Mouse (Mus musculus) CH12.LX (cell line): ENCODE results near the gene Kat7.

Experiments used
- CHD1 ChIP-seq: IDR thresholded peaks from 2 replicates; pipeline ENCODE4 v1.6.1; 2012; ENCODE audit warnings: low read depth, low read length, improper control_type of control experiment, inconsistent platforms
- CTCF ChIP-seq, 2 experiments: IDR thresholded peaks in 1 of 2; conservative IDR thresholded peaks in 1 of 2; 2 replicates each; pipeline ENCODE4 v1.5.1; 2011 to 2012; ENCODE audit warnings: low read depth in 2 of 2, low read length in 2 of 2, improper control_type of control experiment in 1 of 2, inconsistent platforms in 1 of 2, mild to moderate bottlenecking in 1 of 2, moderate library complexity in 1 of 2
- MAX ChIP-seq: IDR thresholded peaks from 2 replicates; pipeline ENCODE4 v1.6.1; 2011; ENCODE audit warnings: low read length, improper control_type of control experiment
- TBP ChIP-seq: conservative IDR thresholded peaks from 2 replicates; pipeline ENCODE4 v1.6.1; 2011; ENCODE audit warnings: low read depth, low read length, improper control_type of control experiment

GRCm38 (mm10) chr11:95337846-95338342, 27.8 kb upstream of the Kat7 start:
- TF ChIP-seq CHD1, result no peak
- TF ChIP-seq MAX, result no peak
- TF ChIP-seq CTCF (conservative IDR thresholded peaks at IDR 0.05 in 1 of 2, IDR thresholded peaks at IDR 0.05 in 1 of 2; ENCODE audit: low read depth in 2 of 2, low read length in 2 of 2), result no peak
- TF ChIP-seq TBP, result no peak
